Mouse (Mus musculus) liver, postnatal 0 days (tissue): ENCODE measurements around the gene Dnaic2.

Source experiments
- CTCF ChIP-seq: sonication (generic); IDR thresholded peaks from 2 replicates; pipeline ENCODE4 v1.5.1; 2016; ENCODE audit warnings: antibody characterized with exemption, low read depth
- EP300 ChIP-seq: IDR thresholded peaks from 2 replicates; pipeline ENCODE4 v1.6.1; 2016; ENCODE audit warnings: antibody characterized with exemption, low read depth, mild to moderate bottlenecking

DNA sequence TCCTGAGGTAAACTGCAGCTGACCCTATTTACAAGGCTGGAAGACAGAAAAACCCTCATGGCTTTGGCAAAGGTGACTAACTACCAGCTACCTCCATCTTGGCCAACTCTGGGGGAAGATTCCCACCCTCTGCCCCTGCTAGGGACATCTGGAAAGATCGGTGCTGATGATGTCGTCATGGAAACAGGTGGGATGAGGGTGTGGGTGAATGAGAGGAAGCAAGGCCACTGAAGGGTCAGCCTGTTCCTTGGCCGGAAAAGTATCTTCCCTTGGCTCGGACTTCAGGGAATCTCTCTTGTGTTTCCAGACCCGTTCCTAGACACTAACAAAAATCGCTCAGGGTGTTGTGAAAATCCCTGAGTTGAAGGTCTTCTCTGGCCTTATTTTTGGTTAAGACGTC, 11.7 kb upstream of the Dnaic2 start:
- TF ChIP-seq CTCF: no peak
- TF ChIP-seq EP300: no peak
